Mouse (Mus musculus) forelimb bud, embryonic 11.5 days (tissue): ENCODE measurements around the gene Parp9.
"Not testable (repeated sequence)": the region's sequence is repeated elsewhere in the genome, so short reads cannot be mapped to it uniquely, and the experiment has no call there.

Experiments
- DNase-seq: peaks from one replicate; pipeline ENCODE4 v3.0.0-alpha.2; 2012; ENCODE audit warnings: low read depth, low spot score

Gene Parp9

GRCm38 (mm10) chr16:35924341-35924740 lies 13.9 kb upstream of the Parp9 start:
- DNase-seq, result no peak

- no peak for DNase-seq
These were observed 5.9 kb upstream of the Parp9 start for GRCm38 (mm10) chr16:35932179-35933055.

- DNase-seq, result no peak
These were observed 5.1 kb upstream of the Parp9 start for GRCm38 (mm10) chr16:35933181-35933580.

GRCm38 (mm10) chr16:35939261-35939660 lies 991 bp downstream of the Parp9 start:
- no peak for DNase-seq

- DNase-seq, result peak; percentile 63
These were observed 1.4 kb downstream of the Parp9 start for GRCm38 (mm10) chr16:35939690-35940089.

- DNase-seq, result no peak
These were observed 3.1 kb downstream of the Parp9 start for GRCm38 (mm10) chr16:35941382-35941781.

- no peak for DNase-seq
These were observed 11.0 kb downstream of the Parp9 start for GRCm38 (mm10) chr16:35949264-35949663.

GRCm38 (mm10) chr16:35951216-35951615 lies 12.9 kb downstream of the Parp9 start:
- DNase-seq, result no peak

- DNase-seq, result no peak
These were observed 14.4 kb downstream of the Parp9 start for GRCm38 (mm10) chr16:35952628-35953130.

GRCm38 (mm10) chr16:35965991-35966390 lies 27.7 kb downstream of the Parp9 start:
- DNase-seq, result not testable (repeated sequence)

- no peak for DNase-seq
These were observed 28.3 kb downstream of the Parp9 start for GRCm38 (mm10) chr16:35966411-35967115.

GRCm38 (mm10) chr16:35967319-35967718 lies 29.0 kb downstream of the Parp9 start:
- no peak for DNase-seq

GRCm38 (mm10) chr16:35968149-35968548 lies 29.9 kb downstream of the Parp9 start:
- DNase-seq, result no peak

GRCm38 (mm10) chr16:35974021-35974420 lies 35.8 kb downstream of the Parp9 start:
- DNase-seq, result no peak

GRCm38 (mm10) chr16:35978450-35978849 lies 40.2 kb downstream of the Parp9 start, which contains the start of gene Kpna1:
Gene Kpna1 (plus strand): TSS chr16:35978750.
- not testable (repeated sequence) for DNase-seq

GRCm38 (mm10) chr16:35981363-35981821 lies 43.1 kb downstream of the Parp9 start:
- DNase-seq, result peak; percentile 100

GRCm38 (mm10) chr16:35982506-35982901 lies 44.2 kb downstream of the Parp9 start:
- peak; percentile 2 for DNase-seq

- peak; percentile 93 for DNase-seq
These were observed 44.7 kb downstream of the Parp9 start for GRCm38 (mm10) chr16:35982902-35983516.

- peak; percentile 44 for DNase-seq
These were observed 45.3 kb downstream of the Parp9 start for GRCm38 (mm10) chr16:35983517-35984101.

GRCm38 (mm10) chr16:35984471-35984870 lies 46.2 kb downstream of the Parp9 start:
- DNase-seq, result no peak

- no peak for DNase-seq
These were observed 49.7 kb downstream of the Parp9 start for GRCm38 (mm10) chr16:35987930-35988329.
